Mouse (Mus musculus): ENCODE results near the gene Rac2. TPM values are rescaled to one million over a fixed set of nuclear protein-coding genes. Genes with fewer than 3 reads are reported as not detected.

The Rac2 gene
- total RNA-seq, 2 experiments from 2014 or later: 1.6 to 1.9 TPM

- DNase-seq (ENCODE audit: extremely low spot score in 1 of 2, low spot score in 1 of 2): no peak
Observed at GRCm38 (mm10) chr15:78589936-78590335, 17.4 kb upstream of the Rac2 start.

GRCm38 (mm10) chr15:78588900-78589299 lies 16.3 kb upstream of the Rac2 start:
- DNase-seq (ENCODE audit: extremely low spot score in 1 of 2, low spot score in 1 of 2): no peak

- DNase-seq (ENCODE audit: extremely low spot score in 1 of 2, low spot score in 1 of 2): no peak
Observed at GRCm38 (mm10) chr15:78588049-78588448, 15.5 kb upstream of the Rac2 start.

- DNase-seq (ENCODE audit: extremely low spot score in 1 of 2, low spot score in 1 of 2): peak; percentile 88 to 98
Observed at GRCm38 (mm10) chr15:78587050-78587994, 14.7 kb upstream of the Rac2 start.

- no peak for DNase-seq (ENCODE audit: extremely low spot score in 1 of 2, low spot score in 1 of 2)
Observed at GRCm38 (mm10) chr15:78585404-78585803, 12.8 kb upstream of the Rac2 start.

- DNase-seq (ENCODE audit: extremely low spot score in 1 of 2, low spot score in 1 of 2): no peak
Observed at GRCm38 (mm10) chr15:78583352-78583751, 10.8 kb upstream of the Rac2 start.

GRCm38 (mm10) chr15:78576284-78576810 lies 3.8 kb upstream of the Rac2 start:
- no peak for DNase-seq (ENCODE audit: extremely low spot score in 1 of 2, low spot score in 1 of 2)

- no peak for DNase-seq (ENCODE audit: extremely low spot score in 1 of 2, low spot score in 1 of 2)
Observed at GRCm38 (mm10) chr15:78572270-78572600, 348 bp downstream of the Rac2 start.

GRCm38 (mm10) chr15:78571554-78572269 lies 871 bp downstream of the Rac2 start:
- DNase-seq (ENCODE audit: extremely low spot score in 1 of 2, low spot score in 1 of 2): no peak

- DNase-seq (ENCODE audit: extremely low spot score in 1 of 2, low spot score in 1 of 2): no peak
Observed at GRCm38 (mm10) chr15:78570170-78570569, 2.4 kb downstream of the Rac2 start.

- DNase-seq (ENCODE audit: extremely low spot score in 1 of 2, low spot score in 1 of 2): no peak
Observed at GRCm38 (mm10) chr15:78567608-78568120, 4.9 kb downstream of the Rac2 start.

- DNase-seq (ENCODE audit: extremely low spot score in 1 of 2, low spot score in 1 of 2): no peak
Observed at GRCm38 (mm10) chr15:78564764-78565435, 7.7 kb downstream of the Rac2 start.

GRCm38 (mm10) chr15:78563937-78564336 lies 8.6 kb downstream of the Rac2 start:
- no peak for DNase-seq (ENCODE audit: extremely low spot score in 1 of 2, low spot score in 1 of 2)

GRCm38 (mm10) chr15:78563344-78563743 lies 9.2 kb downstream of the Rac2 start:
- no peak for DNase-seq (ENCODE audit: extremely low spot score in 1 of 2, low spot score in 1 of 2)

- DNase-seq (ENCODE audit: extremely low spot score in 1 of 2, low spot score in 1 of 2): no peak
Observed at GRCm38 (mm10) chr15:78559141-78559979, 13.2 kb downstream of the Rac2 start.

- no peak for DNase-seq (ENCODE audit: extremely low spot score in 1 of 2, low spot score in 1 of 2)
Observed at GRCm38 (mm10) chr15:78557693-78558535, 14.7 kb downstream of the Rac2 start.

GRCm38 (mm10) chr15:78554545-78555313 lies 17.9 kb downstream of the Rac2 start:
- peak in 1 of 2 experiments; percentile 14 for DNase-seq (ENCODE audit: extremely low spot score in 1 of 2, low spot score in 1 of 2)

- DNase-seq (ENCODE audit: extremely low spot score in 1 of 2, low spot score in 1 of 2): no peak
Observed at GRCm38 (mm10) chr15:78549189-78549734, 23.3 kb downstream of the Rac2 start.
